Mouse (Mus musculus): ENCODE data around the gene Clec2g.
"Not testable (repeated sequence)": the region's sequence is repeated elsewhere in the genome, so short reads cannot be mapped to it uniquely, and the experiment has no call there.

Clec2g gene

GRCm38 (mm10) chr6:128972156-128972555, 38.0 kb downstream of the Clec2g start:
- DNase-seq: no peak

DNA sequence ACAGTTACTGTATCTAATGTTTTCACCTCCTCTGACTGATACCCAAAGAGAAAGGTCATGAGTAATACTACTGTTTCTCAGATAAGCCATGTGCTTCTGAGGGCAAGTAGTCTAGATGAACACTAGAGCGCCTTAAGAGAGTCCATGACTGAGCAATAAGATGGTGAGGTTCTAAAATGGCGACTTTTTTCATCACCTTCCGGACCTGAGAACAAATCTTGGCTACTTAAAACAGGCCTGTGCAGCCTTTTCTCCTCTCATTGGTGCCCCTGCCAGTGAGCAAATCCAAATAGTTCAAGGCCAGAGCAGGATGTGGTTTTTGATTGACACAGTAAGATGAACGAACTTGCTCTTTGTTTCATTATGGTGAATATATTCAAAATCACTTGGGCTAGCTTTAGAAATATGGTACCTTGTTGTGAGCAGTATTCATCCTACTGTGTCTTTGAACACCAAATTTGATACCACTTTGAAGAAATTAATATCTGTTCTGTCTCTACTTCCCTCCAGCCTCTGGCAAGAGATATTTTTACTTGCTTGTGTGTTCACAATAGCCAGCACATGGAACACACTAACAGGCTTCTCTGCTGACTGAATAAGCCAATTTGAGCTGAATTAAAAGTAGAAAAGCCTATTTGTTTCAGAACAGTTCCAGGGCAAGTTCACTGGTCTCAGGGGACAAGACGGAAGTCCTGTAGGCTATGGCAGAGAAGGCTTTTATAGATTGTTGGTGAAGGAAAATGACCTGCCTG, 38.7 kb downstream of the Clec2g start:
- DNase-seq: no peak

GRCm38 (mm10) chr6:128973439-128973697, 39.2 kb downstream of the Clec2g start:
- no peak for DNase-seq

DNA sequence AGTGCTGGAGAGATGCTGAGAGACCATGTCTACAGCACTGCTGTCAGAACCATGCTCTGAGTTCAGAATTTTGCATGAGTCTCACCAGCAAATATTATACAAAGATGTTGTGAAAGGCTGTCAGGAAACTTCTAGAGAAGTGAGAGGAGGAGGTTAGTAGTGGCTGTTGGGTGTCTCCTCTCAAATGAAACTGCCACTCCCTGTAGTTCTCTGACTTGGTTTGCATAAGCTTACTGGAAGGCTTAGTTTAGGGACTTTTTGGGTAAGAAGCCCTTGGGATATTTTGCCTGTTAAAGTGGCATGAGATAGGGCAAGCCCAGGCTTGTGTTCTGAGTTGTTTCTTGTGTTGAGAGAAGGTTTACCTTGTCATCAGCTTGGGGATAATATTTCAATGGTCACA, 40.7 kb downstream of the Clec2g start:
- DNase-seq: not testable (repeated sequence)

DNA sequence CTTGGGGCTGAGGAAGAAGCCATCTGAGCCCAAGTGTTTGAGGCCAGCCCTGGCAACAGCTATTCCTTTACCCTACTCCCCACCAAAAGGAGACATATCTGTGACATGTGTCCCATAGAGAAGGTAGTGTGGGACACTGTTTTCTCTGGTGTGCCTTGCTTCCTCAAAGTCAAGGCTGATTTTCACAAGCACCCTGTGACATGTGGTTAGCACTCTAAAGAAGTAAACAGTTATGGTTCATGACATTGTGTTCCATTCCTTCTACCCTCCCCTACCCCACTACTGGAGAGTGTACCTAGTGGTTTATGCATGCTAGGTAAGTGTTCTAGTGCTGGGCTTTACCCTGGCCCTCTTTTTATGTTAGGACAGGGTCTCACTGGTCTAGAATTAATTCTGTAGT, 42.0 kb downstream of the Clec2g start:
- no peak for DNase-seq

GRCm38 (mm10) chr6:128981951-128982541, 47.9 kb downstream of the Clec2g start:
- DNase-seq: not testable (repeated sequence)

- no peak for DNase-seq
Measured at GRCm38 (mm10) chr6:128992337-128992736, 58.2 kb downstream of the Clec2g start.

DNA sequence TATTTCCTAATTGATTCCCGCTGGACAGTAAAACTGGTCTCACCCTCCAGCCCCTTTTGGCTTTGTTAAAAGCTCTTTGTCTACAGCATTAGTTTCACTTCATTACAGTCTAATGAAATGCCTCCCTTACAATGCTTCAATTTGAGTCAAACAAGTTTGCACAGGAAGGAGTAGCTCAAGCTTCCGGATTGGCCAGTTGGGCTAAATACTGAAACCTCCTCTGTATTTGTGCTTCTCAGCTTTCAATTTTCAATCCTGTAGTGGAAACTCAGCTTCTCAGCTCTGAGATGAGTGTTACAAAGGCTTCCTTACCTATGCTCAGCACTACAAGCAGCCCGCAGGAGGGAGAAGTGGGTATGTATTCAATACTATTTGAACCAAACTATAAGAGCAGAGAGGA, 58.6 kb downstream of the Clec2g start:
- no peak for DNase-seq

GRCm38 (mm10) chr6:128993221-128993620, 59.0 kb downstream of the Clec2g start:
- no peak for DNase-seq

DNA sequence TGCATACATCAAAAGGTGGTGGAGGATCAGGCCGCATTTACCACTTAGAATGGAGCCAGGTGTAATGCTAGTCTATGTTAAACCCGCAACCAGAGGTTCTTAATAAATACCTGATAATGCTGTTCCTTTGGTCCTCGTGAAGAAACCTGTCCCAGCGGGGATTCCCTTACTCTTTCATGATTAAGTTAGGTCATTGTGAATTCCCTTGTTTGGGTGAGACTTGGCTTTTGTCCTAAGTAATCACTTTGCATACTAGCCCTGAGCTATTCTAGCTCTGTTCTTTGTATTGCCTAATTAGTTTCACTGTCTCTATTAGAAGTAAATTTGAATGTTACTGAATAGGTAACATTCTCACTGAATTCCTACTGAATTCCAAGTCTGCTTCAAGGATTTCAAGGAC, 60.2 kb downstream of the Clec2g start:
- no peak for DNase-seq

GRCm38 (mm10) chr6:128994742-128995141, 60.6 kb downstream of the Clec2g start:
- DNase-seq: no peak

DNA sequence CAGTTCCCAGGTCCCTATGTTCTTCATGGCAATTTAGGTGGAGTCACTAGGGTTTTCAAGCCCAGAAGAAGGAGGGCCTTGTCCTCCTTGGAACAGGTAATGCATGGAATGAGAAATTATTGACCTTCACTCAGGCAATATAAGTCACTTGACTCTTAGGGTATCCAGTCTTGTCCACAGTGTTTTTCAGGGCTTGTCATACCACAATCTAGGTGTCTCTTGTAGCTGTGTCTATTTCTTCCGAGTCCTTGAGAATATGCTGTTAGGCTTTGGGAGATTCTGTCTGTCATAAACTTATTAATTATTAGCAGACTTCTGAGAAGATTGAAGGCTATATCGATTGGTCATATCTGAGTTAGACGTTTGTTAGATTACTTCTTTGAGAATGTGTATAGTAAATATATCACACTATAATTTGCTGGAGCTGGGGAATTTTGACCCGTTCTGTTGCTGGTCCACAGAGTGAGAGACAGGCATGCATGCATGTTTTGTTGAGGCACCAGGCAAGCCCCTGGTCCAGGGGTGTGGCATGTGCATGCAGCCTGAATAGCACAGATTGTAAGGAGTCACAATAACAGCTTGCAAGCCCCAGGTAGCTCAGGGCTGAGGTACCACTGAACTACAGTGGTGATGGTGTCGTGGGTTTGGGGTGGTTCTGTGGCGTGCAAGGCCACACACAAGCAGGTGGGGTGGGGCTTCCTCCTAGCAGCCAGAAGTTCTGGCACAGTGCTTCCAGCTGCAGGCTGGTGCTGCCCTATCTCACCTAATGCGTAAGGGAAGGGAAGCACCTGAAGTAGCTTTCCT, 61.3 kb downstream of the Clec2g start:
- no peak for DNase-seq

DNA sequence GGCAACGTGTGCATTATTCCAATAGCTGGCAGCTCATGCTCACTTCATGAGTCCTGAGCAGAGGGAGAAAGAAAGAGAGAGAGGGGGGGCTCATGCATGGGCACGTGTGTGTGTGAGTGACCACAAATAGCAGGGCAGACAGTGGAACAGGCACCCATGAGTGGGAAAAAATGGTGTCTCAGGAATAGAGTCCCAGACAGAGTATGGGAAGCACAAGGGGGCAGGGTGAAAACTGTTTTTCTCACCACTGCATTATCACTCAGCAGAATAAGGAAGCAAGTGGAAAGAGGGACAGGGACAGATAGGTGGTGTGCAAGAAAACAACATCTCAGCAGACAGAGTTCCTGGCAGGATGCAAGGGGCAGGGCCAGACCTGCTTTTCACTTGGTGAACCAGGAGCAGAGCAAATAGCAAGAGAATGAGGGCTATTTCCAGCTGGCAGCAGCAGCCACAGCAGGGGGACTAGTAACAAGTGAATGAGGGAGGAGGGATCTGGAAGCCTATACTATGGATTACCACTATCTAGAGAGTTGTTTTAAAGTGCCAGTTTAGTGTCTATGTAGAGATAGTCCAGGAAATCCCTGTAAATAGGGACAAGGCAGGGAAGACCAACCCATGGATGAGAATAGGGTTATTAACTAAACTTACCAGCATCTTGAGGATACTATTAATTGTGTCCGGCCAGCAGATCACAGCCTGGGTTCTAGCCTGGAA, 62.0 kb downstream of the Clec2g start:
- DNase-seq: no peak

DNA sequence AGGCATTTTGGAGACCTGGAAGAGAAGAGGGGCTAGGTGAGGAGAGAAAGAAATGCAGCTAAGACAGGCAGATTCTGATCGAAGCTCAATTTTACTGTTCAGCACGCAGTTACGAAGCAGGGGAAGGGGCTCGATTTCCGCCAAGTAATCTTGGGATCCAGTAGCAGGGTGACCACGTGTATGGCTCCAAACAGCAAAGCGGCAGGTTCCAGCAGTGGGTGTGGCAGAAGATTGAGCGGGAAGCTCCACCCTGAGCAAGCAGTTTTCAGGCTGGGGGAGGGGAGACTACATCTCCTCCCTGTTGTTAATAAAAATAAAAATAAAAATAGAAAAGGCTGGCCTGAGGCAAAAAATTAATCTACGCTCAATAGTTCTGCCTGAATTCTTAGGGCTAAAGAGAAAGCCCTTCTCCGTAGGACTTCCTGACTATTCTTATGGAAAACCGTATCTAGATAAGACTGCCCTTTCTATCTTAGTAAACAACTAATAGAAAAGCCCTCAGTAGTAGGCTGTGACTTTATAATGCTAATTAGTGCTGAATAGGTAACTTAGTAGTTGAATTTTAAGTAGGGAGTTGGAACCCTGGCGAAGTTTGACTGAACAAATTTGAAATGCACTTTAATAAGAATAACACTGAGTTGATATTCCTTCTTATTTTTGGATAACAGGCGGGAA, 62.7 kb downstream of the Clec2g start:
- no peak for DNase-seq

DNA sequence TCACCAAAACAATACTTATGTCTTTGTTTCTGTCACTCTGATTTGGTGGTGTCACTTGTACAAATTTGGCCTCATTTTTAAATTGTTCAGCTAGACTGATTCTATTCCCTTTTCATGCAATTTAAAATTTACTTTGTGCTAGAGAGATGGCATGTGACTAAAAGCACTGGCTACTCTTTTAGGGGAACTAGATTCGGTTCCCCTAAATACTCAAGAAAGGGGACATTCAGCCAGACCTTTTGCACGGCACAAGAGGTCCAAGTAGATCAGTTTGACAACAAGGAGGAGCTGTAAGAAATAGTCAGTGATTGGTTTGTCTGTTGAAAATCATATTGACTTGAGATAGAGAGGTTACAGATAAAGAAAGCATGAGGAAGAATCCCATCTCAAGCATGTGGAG, 67.2 kb downstream of the Clec2g start:
- DNase-seq: no peak

DNA sequence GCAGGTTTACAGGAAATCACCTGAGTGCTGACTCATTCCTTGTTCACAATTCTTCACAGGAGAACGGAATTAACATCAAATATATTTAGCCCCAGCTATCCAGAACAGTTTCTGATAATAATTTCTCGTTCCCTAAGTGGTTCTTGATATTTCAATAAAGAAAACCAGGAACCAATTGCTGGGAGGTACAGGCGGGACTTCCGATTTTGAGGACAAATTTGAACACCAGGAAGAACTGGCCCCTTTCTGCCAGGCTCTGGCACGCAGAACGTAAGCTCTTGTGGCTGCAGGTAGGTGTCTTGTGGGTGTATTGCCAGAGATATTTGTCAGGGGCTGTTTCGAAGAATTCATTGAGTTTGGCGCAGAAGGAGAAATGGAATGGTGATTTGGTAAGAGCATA, 74.4 kb downstream of the Clec2g start:
- no peak for DNase-seq

DNA sequence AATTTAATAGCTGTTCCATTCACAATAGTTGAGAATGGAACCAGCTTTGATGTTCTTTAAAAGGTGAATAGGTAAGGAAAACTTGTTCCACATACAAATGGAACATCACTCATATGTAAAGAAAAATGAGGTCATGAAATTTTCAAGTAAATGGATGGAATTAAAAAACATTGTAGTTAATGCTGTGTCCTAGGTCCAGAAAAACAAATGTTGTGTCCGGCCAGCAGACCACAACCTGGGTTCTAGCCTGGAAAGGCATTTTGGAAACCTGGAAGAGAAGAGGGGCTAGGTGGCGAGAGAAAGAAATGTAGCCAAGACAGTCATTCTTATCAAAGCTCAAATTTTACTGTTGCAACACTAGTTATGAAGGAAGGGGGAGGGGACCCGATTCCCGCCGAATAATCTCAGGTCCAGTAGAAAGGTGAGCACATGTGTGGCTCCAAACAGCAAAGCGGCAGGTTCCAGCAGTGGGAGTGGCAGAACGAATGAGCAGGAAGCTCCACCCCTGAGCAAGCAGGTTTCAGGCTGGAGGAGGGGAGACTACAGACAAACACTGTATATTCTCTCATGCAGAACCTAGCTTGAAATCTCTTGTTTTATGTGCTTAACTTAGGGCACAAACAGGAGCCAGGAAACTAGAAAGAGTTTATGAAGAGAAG, 75.8 kb downstream of the Clec2g start:
- not testable (repeated sequence) for DNase-seq

DNA sequence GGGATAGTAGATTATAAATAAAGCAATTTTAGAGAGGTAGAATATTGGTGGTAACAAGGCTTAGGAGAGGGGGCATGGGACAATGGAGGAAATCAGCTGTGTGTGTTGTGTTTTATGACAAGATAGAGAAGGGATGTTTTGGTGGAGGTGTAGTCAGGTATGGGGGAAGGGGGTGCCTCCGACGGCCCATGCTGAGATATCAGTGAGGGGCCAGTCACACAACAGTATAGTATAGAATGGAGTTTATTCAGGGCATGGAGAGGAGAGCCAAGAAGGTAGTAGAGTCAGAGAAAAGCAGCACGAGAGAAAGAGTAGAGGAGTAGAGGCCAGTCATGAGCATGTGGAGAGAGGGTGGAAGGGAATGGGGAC, 76.3 kb downstream of the Clec2g start:
- no peak for DNase-seq

- DNase-seq: not testable (repeated sequence)
Measured at GRCm38 (mm10) chr6:129012012-129012411, 77.8 kb downstream of the Clec2g start.

DNA sequence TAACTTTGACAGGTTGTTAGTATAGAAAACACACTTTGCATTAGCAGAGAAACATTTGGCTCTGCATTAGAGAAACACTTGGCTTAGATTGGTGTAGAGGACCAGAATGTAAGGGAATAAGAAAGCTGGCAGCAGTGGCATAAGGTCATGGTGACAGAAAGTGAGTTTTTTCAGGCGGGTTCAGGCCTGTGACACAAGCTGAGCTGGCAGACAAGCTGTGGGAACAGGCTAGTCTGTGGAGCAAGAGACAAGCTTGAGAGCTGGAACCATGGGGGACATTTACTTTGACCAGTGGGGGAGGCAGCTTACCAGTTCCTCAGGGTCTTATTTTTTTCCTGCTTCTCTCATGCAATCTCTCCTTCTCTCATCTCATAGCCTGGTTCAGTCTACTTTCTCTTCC, 78.8 kb downstream of the Clec2g start:
- no peak for DNase-seq

DNA sequence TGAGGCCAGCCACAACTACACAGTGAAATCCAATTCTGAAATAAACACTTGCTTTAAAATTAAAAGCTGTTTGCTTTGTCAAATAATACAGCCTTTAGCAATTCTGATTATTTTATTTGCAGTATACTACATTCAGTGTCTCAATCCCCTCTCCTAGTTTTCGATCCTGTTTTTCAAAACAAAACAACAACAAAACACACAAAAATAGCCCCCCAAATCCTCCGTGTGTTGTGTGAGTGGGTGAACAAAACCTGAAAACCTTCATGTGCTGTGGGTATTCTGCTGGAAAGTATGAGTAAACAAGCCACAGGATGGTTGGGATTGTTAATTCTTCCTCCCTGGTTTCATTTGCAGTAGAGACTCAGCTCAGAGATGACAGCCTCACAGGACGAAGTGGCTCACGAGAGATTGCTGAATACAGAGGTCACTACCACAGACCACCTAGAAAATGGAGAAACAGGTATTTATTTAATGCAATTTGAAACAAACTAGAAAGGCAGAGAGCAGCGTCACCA, 79.6 kb downstream of the Clec2g start:
- no peak for DNase-seq

- no peak for DNase-seq
Measured at GRCm38 (mm10) chr6:129014399-129014798, 80.2 kb downstream of the Clec2g start.

Measured in spleen, adult 18-20 months (tissue).